Mouse (Mus musculus): ENCODE results near the gene Dnajb7. TPM values are rescaled to one million over a fixed set of nuclear protein-coding genes. Genes with fewer than 3 reads are reported as not detected.

Gene Dnajb7
- polyA plus RNA-seq, 1 experiment from 2014 or later: 1.6 TPM

DNA sequence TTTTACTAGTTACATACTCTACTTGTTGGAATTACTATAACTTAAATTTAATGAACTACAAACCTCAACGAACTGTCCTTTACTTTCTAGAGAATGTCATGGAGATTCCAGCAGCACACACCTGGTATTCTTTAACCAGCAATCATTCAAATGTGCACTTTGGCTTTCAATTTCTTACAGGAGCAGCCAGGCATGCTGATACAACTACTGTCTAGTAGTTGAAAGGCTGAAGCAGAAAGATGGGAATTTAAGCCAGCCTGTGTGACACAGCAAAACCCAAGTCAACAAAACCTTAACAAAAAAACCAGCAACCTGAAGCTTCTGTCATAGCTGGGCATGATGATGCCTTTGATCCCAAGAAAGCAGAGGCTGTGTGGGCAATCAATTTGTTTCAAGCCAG is 45.6 kb downstream of the Dnajb7 start:
- Histone ChIP-seq H3K4me1 (replicated peaks) (0 out of 2 replicates have a peak, but pooled peaks cover 13% of the 10 kb centered on the region), H3K27me3 (replicated peaks) (no peaks in the 10 kb centered on the region), H3K4me3 (replicated peaks) (no peak overlapping the region), H3K4me2 (replicated peaks) (no peak overlapping the region), H3K27ac (no peak overlapping the region), H3K36me3 (peaks cover 6% of the 10 kb centered on the region), H3K9ac (no peak overlapping the region), H3K9me3 (no peaks in the 10 kb centered on the region)
- 89% methylated on average over 1 of the region's 1 CpGs for WGBS
- ATAC-seq: no peak

DNA sequence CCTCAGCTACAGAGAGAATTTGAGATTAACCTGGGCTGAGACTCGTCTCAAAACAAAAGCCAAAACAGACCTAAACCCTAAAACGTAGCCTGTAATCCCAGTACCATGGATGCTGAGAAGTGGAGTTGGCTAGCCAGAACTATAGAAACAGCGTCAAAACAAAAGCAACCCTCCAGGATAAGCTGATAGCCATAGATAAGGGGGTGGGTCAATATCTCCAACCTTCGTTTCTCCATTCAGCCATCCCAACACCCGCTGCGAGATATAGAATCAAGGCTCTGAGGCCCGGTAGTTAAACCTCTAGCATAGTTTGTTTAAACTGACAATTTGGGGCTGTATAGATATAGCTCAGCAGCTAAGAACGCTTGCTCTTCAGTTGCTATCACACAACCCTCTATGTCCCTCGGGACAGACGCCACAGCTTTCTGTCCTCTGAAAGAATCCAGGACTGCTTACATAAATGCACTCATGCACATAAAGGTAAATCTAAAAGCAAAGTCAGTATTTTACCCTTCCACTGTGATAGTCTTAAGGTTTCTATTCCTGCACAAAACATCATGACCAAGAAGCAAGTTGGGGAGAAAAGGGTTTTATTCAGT is 46.6 kb downstream of the Dnajb7 start:
- no peak for ATAC-seq

DNA sequence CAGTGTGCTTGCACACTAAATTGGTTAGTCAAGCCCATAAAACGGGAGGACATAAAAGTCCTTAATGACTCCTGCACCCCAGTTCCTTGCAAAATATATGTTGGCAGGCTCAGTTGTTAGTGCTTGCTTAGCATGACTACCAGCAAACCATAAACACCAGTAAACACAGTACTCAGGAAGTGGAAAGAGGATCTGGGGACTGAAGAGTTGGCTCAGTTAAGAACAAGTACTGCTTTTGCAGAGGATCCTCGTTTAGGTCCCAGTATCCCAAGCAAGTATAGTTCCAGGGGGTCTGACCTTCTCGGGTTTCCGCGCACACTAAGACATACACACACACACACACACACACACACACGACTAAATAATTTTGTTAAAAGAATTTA is 47.1 kb downstream of the Dnajb7 start:
- Histone ChIP-seq H3K9me3 (no peaks in the 10 kb centered on the region), H3K27ac (peak overlapping the region; percentile 61; the same call in 1 of the 2 replicates), H3K4me1 (replicated peaks) (peaks cover 17% of the 10 kb centered on the region; the same call in 1 of the 2 replicates), H3K27me3 (replicated peaks) (no peaks in the 10 kb centered on the region), H3K4me2 (replicated peaks) (peak overlapping the region; percentile 73), H3K36me3 (peaks cover 2% of the 10 kb centered on the region; the same call in 1 of the 2 replicates), H3K9ac (no peak overlapping the region), H3K4me3 (replicated peaks) (peak overlapping the region; percentile 59)
- peak; percentile 60 for ATAC-seq
- 31% methylated on average over 6 of the region's 6 CpGs for WGBS

More for the DNA sequence above, 46.6 kb downstream of the Dnajb7 start:
- WGBS: 29% methylated on average over 10 of the region's 10 CpGs
- no peak overlapping the region for H3K9ac ChIP-seq
- H3K4me3 ChIP-seq (replicated peaks): 0 out of 2 replicates have a peak overlapping the region, but pooled peaks have one; percentile 59
- no peaks in the 10 kb centered on the region for H3K27me3 ChIP-seq (replicated peaks)
- 0 out of 2 replicates have a peak overlapping the region, but pooled peaks have one; percentile 61 for H3K27ac ChIP-seq
- H3K4me1 ChIP-seq (replicated peaks): peaks cover 17% of the 10 kb centered on the region; the same call in 1 of the 2 replicates
- peaks cover 2% of the 10 kb centered on the region; the same call in 1 of the 2 replicates for H3K36me3 ChIP-seq
- peak overlapping the region; percentile 73 for H3K4me2 ChIP-seq (replicated peaks)
- no peaks in the 10 kb centered on the region for H3K9me3 ChIP-seq

DNA sequence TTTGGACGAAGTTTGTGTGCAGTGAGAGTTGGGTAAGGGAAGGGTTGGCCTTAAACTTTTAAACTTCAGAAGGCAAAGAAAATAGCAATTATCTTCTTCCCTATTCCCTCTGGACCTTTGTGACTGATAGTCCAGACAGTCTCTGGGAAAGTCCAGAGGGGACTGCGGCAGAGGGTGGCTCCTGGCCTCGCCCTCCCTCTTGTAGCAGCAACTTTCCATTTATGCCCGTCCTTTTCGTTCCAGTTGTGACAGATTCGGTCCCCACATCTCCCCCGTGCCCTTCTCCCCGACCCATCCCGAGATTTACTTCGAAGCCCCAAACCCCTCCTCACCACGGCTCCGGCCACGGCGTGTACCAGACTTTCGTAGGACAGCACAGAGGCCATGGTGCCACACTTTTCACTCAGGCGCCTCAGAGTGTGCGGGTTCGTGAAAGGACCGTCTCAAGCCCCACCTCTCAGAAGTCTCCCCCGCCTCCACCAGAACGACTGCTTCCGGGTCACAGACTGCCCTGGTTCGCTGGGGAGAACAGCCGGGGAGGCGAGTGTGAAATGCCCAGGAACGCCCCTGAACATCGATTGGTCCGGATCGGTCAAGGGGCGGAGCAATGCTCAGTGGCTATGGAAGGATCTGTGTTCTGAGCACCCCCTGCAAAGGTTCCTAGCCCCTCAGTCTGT is 47.6 kb downstream of the Dnajb7 start, which contains the start of gene Slc25a17:
Gene Slc25a17, minus strand, starts transcription at position 468 of the 677 bp plus-strand sequence.
- peak within 1 kb of the TSS; percentile 76 for H3K27ac ChIP-seq
- H3K4me1 ChIP-seq (replicated peaks): peaks cover 17% of the 10 kb centered on the region; the same call in 1 of the 2 replicates
- H3K27me3 ChIP-seq (replicated peaks): no peaks in the 10 kb centered on the region
- under 1% methylated on average over 30 of the region's 30 CpGs for WGBS
- H3K4me2 ChIP-seq (replicated peaks): peak within 1 kb of the TSS; percentile 73
- H3K9ac ChIP-seq: peak within 1 kb of the TSS; percentile 59
- H3K36me3 ChIP-seq: no peaks in the 10 kb centered on the region
- H3K9me3 ChIP-seq: no peaks in the 10 kb centered on the region
- peak within 1 kb of the TSS; percentile 59 for H3K4me3 ChIP-seq (replicated peaks)
- peak; percentile 99 for ATAC-seq

DNA sequence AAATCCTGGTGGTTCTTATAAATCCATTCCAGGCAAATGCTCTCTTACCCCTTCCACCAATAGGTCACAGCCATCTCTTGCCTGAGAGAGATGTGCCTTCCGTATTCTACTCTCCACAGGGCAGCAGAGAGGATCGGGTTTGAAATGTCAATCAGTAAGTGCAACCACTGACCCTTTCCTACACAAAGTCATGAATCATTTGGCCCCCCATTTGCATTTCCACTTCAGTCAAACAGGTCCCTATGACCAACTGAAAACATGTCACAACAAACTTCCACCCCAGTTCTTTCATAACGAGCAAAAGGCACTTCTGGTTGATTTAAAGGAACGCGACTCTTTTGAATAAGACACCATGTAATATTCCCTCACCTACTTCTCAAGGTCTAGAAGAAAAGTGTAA is 48.7 kb downstream of the Dnajb7 start:
- Histone ChIP-seq H3K4me3 (replicated peaks) (no peak overlapping the region), H3K27me3 (replicated peaks) (no peaks in the 10 kb centered on the region), H3K9ac (no peak overlapping the region), H3K4me1 (replicated peaks) (peaks cover 17% of the 10 kb centered on the region; the same call in 1 of the 2 replicates), H3K27ac (no peak overlapping the region), H3K36me3 (no peaks in the 10 kb centered on the region), H3K4me2 (replicated peaks) (peak overlapping the region; percentile 73; the same call in 1 of the 2 replicates), H3K9me3 (no peaks in the 10 kb centered on the region)
- 88% methylated on average over 5 of the region's 5 CpGs for WGBS
- ATAC-seq: no peak

DNA sequence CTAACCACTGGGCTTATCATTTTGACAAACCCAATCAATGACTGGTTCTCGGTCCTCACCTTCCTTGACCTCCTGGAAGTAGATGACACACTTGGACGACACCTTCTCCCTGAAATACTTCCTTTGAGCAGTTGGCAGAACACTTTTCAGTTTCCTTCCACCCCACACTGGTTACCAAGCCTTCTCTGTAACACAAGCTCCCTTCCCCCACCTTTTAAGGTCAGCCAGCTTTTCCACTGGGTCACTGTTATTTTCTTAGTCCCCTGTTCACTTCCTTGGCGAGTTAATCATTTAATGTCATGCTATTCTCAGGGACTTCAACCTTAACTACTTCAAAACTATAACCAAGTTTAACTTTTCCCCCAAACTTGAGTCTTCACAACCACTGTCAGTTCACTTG is 49.2 kb downstream of the Dnajb7 start:
- H3K27me3 ChIP-seq (replicated peaks): no peaks in the 10 kb centered on the region
- H3K9me3 ChIP-seq: no peaks in the 10 kb centered on the region
- no peaks in the 10 kb centered on the region for H3K36me3 ChIP-seq
- H3K4me3 ChIP-seq (replicated peaks): no peak overlapping the region
- no peak overlapping the region for H3K9ac ChIP-seq
- no peak for ATAC-seq
- H3K27ac ChIP-seq: no peak overlapping the region
- peaks cover 17% of the 10 kb centered on the region; the same call in 1 of the 2 replicates for H3K4me1 ChIP-seq (replicated peaks)
- 78% methylated on average over 3 of the region's 3 CpGs for whole genome bisulfite sequencing
- 0 out of 2 replicates have a peak overlapping the region, but pooled peaks have one; percentile 73 for H3K4me2 ChIP-seq (replicated peaks)

DNA sequence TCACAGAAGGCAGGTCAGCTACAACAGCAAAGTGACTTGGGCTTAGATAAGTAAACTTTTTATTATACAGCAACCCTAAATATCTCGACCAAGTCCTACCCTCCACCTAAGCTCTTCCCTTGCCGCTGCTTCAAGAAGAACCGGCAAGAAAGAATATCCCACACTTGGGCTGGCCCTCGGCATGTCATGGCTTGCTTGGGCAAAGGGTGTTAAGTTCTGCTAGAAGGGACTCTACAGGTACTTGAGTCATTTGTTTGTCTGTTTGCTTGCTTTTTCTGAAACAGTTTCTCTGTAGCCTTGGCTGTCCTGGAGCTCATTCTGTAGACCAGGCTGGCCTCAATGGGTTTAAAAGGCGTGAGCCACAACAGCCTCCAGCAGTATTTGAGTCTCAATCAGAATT is 51.2 kb downstream of the Dnajb7 start:
- H3K36me3 ChIP-seq: no peaks in the 10 kb centered on the region
- no peak for ATAC-seq
- no peak overlapping the region for H3K4me3 ChIP-seq (replicated peaks)
- peaks cover 17% of the 10 kb centered on the region; the same call in 1 of the 2 replicates for H3K4me1 ChIP-seq (replicated peaks)
- no peaks in the 10 kb centered on the region for H3K9me3 ChIP-seq
- 30% methylated on average over 5 of the region's 5 CpGs for WGBS
- H3K4me2 ChIP-seq (replicated peaks): no peak overlapping the region
- no peaks in the 10 kb centered on the region for H3K27me3 ChIP-seq (replicated peaks)
- no peak overlapping the region for H3K27ac ChIP-seq
- H3K9ac ChIP-seq: no peak overlapping the region

Other genes with a start within 250 kb of the Dnajb7 start
- 16.0 and 18.0 TPM in 2 replicates for gene Mrtfa, start 217.5 kb downstream of the Dnajb7 start, polyA plus RNA-seq (2015; fragmentation: Nextera tagmentation; extraction: Ambion mirVana)
- gene Mchr1, start 172.8 kb downstream of the Dnajb7 start, polyA plus RNA-seq (2015; fragmentation: Nextera tagmentation; extraction: Ambion mirVana): 0.88 and 1.0 TPM in 2 replicates
- gene Slc25a17, start 47.5 kb downstream of the Dnajb7 start, polyA plus RNA-seq (2015; fragmentation: Nextera tagmentation; extraction: Ambion mirVana): 69.5 and 71.8 TPM in 2 replicates
- gene St13, start 8.2 kb downstream of the Dnajb7 start, polyA plus RNA-seq (2015; fragmentation: Nextera tagmentation; extraction: Ambion mirVana): 145 and 170 TPM in 2 replicates
- gene Xpnpep3, start 8.2 kb downstream of the Dnajb7 start, polyA plus RNA-seq (2015; fragmentation: Nextera tagmentation; extraction: Ambion mirVana): 7.5 and 8.3 TPM in 2 replicates
- 459 and 464 TPM in 2 replicates for gene Rbx1, start 58.0 kb upstream of the Dnajb7 start, polyA plus RNA-seq (2015; fragmentation: Nextera tagmentation; extraction: Ambion mirVana)
- 12.7 and 15.0 TPM in 2 replicates for gene Ep300, start 177.1 kb upstream of the Dnajb7 start, polyA plus RNA-seq (2015; fragmentation: Nextera tagmentation; extraction: Ambion mirVana)

All from intestine, embryonic 15.5 days (tissue).